Mouse (Mus musculus) ES-E14 (cell line): ENCODE measurements around the gene Clstn2.

Source experiments
- CHD2 ChIP-seq: IDR thresholded peaks from 2 replicates; pipeline ENCODE4 v1.6.1; 2014; ENCODE audit warnings: mild to moderate bottlenecking, low read depth, low read length, inconsistent platforms
- MAFK ChIP-seq: IDR thresholded peaks from 2 replicates; pipeline ENCODE4 v1.6.1; 2014; ENCODE audit warnings: mild to moderate bottlenecking, low read depth, low read length, inconsistent platforms; ENCODE audit not compliant: insufficient read depth

- no peak for TF ChIP-seq MAFK
- TF ChIP-seq CHD2 = no peak
These were observed 205.3 kb downstream of the Clstn2 start for GRCm38 (mm10) chr9:97827689-97828088.
